Mouse (Mus musculus) neural tube, embryonic 11.5 days (tissue): ENCODE results near the gene Rasa3. TPM values are rescaled to one million over a fixed set of nuclear protein-coding genes. Genes with fewer than 3 reads are reported as not detected.

Experiments used
- ATAC-seq: fragments of 200-750 bp; cut with Nextera tagmentation; 2 replicates; pipeline ENCODE4 v1.8.0; 2017; ENCODE audit warnings: moderate number of reproducible peaks, mild to moderate bottlenecking, moderate TSS enrichment, moderate library complexity; ENCODE audit not compliant: insufficient read depth, low FRiP score, low TSS enrichment
- DNase-seq: peaks from one replicate; pipeline ENCODE4 v3.0.0-alpha.2; 2015; ENCODE audit warnings: low spot score
- H3K27ac ChIP-seq: fragments of 300-500 bp; sonication (generic); 2 replicates; pipeline ENCODE4 v1.5.1; 2014; ENCODE audit warnings: low read depth, mild to moderate bottlenecking, low read length
- H3K27me3 ChIP-seq: fragments of 300-500 bp; sonication (generic); 2 replicates; pipeline ENCODE4 v1.6.1; 2014; ENCODE audit warnings: mild to moderate bottlenecking, low read length, mixed read lengths; ENCODE audit not compliant: control insufficient read depth, insufficient read depth
- H3K36me3 ChIP-seq: fragments of 300-500 bp; sonication (generic); 2 replicates; pipeline ENCODE4 v1.6.1; 2014; ENCODE audit warnings: mild to moderate bottlenecking, low read length, moderate library complexity, mixed read lengths; ENCODE audit not compliant: control insufficient read depth, insufficient read depth
- H3K4me1 ChIP-seq: fragments of 300-500 bp; sonication (generic); 2 replicates; pipeline ENCODE4 v1.6.1; 2014; ENCODE audit warnings: low read length, mixed read lengths; ENCODE audit not compliant: control insufficient read depth, insufficient read depth
- H3K4me2 ChIP-seq: fragments of 300-500 bp; sonication (generic); 2 replicates; pipeline ENCODE4 v1.6.1; 2014; ENCODE audit warnings: low read depth, mild to moderate bottlenecking, moderate library complexity
- H3K4me3 ChIP-seq: fragments of 300-500 bp; sonication (generic); 2 replicates; pipeline ENCODE4 v1.5.1; 2014; ENCODE audit warnings: low read depth, low read length
- H3K9ac ChIP-seq: fragments of 300-500 bp; sonication (generic); 2 replicates; pipeline ENCODE4 v1.6.1; 2014; ENCODE audit warnings: mild to moderate bottlenecking, low read length
- H3K9me3 ChIP-seq: fragments of 300-500 bp; sonication (generic); 2 replicates; pipeline ENCODE4 v1.6.1; 2016; ENCODE audit warnings: low read length; ENCODE audit not compliant: control insufficient read depth
- WGBS: fragments of 180-500 bp; shearing (Covaris S2); extraction: QIAGEN DNeasy Blood & Tissue Kit; methylation state at CpG from one replicate; pipeline ENCODE4 v1.1.7; 2014; 5-methylcytosine and 5-hydroxymethylcytosine counted together
- polyA plus RNA-seq: library from polyadenylated mRNA; unstranded; fragments of >200 nt; fragmentation: Nextera tagmentation; extraction: Ambion mirVana; gene quantifications from 2 replicates; pipeline ENCODE4 v1.2.1, GENCODE M21; 2014

Gene Rasa3
- polyA plus RNA-seq, 1 experiment from 2014 or later, result 31.3 TPM

DNA sequence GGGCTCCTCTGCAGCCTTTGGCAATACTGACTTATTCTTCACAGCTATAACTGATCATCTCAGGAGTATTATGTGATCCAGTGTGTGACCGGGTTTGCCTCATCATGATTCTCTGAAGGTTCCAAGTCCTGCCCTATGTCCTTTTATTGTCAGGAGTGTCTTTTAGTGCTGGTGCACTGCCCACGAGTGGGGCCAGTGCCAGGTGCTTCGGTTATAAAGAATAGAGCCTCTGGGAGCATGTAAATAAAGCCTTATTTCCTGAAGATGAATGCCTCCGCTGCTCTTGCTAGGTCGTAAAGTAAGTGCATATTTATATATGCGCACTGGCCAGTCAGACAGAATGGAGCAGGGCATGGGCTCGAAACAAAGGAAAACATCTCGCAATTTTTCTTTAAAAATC is 144.3 kb downstream of the Rasa3 start:
- no peak overlapping the region for H3K9ac ChIP-seq
- no peaks in the 10 kb centered on the region for H3K9me3 ChIP-seq
- DNase-seq, result no peak
- H3K36me3 ChIP-seq, result no peaks in the 10 kb centered on the region
- no peaks in the 10 kb centered on the region for H3K27me3 ChIP-seq
- no peak overlapping the region for H3K4me2 ChIP-seq
- H3K4me3 ChIP-seq, result no peak overlapping the region
- H3K27ac ChIP-seq, result no peak overlapping the region
- no peak for ATAC-seq
- H3K4me1 ChIP-seq, result no peaks in the 10 kb centered on the region
- 83% methylated on average over 8 of the region's 8 CpGs for WGBS

DNA sequence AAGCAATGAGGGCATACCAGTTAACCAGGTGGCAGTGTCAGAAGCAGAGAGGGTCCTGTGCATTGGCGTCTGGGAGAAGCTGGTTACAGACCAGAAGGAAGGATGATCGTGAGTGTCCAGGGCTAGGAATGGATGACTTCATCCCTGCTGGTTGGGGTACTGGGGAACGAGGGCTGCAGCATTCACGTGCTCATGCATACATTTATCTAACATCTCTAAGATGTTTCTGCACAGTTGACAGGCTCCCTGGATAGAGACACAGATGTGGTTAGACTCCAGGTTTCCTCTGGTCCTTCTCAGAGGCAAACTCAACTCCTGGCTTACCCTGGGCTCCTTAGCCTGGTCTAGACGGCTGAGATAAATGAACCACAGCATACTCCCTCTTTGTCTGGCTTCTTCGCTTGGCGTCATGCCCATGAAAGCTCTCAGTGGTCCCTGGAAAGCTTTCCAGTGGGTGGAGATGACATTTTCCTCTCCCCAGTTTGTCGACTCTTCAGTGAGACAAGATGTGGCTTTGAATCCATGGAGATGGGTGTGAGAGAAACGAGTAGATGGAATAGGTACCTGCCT is 145.7 kb downstream of the Rasa3 start:
- Histone ChIP-seq H3K27ac (no peak overlapping the region), H3K4me2 (no peak overlapping the region), H3K9ac (no peak overlapping the region), H3K36me3 (no peaks in the 10 kb centered on the region), H3K4me1 (no peaks in the 10 kb centered on the region), H3K9me3 (no peaks in the 10 kb centered on the region), H3K27me3 (no peaks in the 10 kb centered on the region), H3K4me3 (no peak overlapping the region)
- ATAC-seq, result no peak
- DNase-seq, result no peak
- 80% methylated on average over 9 of the region's 9 CpGs for WGBS

DNA sequence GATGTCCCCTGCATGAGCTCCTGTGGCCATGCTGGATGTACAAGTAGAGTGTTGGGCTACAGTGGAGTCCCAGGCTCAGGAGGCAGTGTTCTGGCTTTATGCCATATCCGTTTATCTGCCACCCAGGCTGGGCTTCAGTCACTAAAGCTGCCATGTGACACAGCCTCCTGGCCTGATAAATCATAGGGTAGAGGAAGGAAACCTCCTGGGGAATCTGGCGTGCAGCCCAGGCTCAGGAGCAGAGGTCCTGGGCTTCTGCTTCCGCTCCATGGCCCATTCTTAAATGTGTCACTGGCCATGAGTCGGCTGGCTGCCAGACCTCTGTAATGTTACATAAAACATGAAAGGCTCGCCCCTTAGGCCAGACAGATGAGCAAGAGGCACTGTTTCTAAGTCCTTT is 146.5 kb downstream of the Rasa3 start:
- no peak overlapping the region for H3K4me2 ChIP-seq
- ATAC-seq, result no peak
- H3K4me3 ChIP-seq, result no peak overlapping the region
- no peaks in the 10 kb centered on the region for H3K36me3 ChIP-seq
- H3K9ac ChIP-seq, result no peak overlapping the region
- WGBS, result 58% methylated on average over 5 of the region's 5 CpGs
- H3K9me3 ChIP-seq, result no peaks in the 10 kb centered on the region
- no peak for DNase-seq
- no peaks in the 10 kb centered on the region for H3K4me1 ChIP-seq
- H3K27me3 ChIP-seq, result no peaks in the 10 kb centered on the region
- no peak overlapping the region for H3K27ac ChIP-seq

DNA sequence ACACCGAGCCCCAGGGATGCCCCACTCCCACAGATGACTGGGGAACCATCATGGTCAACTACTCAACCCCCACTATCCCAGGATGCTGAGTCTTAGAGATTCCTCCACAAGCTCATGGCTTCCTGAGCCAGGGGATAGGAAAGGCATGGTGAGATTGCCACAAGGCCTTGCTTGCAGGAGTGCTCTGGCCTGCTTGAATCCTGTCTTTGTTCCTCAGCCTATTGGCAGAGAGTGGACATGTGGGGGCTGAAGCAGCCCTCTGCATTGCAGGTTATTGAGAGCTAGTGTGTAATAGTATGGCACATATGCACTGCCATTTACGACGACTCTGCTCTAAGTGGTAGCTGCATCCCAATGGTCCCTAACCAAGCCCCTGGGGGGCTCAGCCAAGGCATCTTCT is 147.0 kb downstream of the Rasa3 start:
- no peak for ATAC-seq
- no peak overlapping the region for H3K4me3 ChIP-seq
- no peaks in the 10 kb centered on the region for H3K4me1 ChIP-seq
- H3K9me3 ChIP-seq, result no peaks in the 10 kb centered on the region
- no peak for DNase-seq
- no peaks in the 10 kb centered on the region for H3K36me3 ChIP-seq
- no peak overlapping the region for H3K27ac ChIP-seq
- no peaks in the 10 kb centered on the region for H3K27me3 ChIP-seq
- no peak overlapping the region for H3K4me2 ChIP-seq
- WGBS, result 90% methylated on average over 3 of the region's 3 CpGs
- H3K9ac ChIP-seq, result no peak overlapping the region

DNA sequence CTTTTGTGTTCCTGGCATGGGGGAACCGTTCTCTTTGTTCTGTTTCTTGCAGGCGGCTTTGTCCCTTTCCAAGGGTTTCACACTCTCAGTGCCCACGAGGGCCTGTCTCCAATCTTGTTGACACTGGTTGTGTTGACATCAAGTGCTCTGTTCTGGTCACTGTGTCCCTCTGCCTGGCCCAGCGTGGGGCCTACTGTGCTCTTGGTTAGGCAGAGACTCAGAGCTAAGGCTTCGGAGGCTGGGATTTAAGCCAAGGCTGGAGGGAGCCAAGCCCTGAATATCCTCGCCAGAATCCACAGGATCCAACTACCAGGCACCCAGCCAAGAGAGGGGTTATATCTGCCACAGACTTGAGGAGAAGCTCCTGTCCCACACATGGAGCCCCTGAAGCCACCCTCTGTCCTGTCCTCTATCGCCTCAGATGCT is 147.5 kb downstream of the Rasa3 start:
- Histone ChIP-seq H3K4me3 (no peak overlapping the region), H3K9ac (no peak overlapping the region), H3K4me1 (no peaks in the 10 kb centered on the region), H3K36me3 (no peaks in the 10 kb centered on the region), H3K27me3 (no peaks in the 10 kb centered on the region), H3K27ac (no peak overlapping the region), H3K9me3 (no peaks in the 10 kb centered on the region), H3K4me2 (no peak overlapping the region)
- DNase-seq (no peak), ATAC-seq (no peak)
- WGBS, result 80% methylated on average over 7 of the region's 7 CpGs

DNA sequence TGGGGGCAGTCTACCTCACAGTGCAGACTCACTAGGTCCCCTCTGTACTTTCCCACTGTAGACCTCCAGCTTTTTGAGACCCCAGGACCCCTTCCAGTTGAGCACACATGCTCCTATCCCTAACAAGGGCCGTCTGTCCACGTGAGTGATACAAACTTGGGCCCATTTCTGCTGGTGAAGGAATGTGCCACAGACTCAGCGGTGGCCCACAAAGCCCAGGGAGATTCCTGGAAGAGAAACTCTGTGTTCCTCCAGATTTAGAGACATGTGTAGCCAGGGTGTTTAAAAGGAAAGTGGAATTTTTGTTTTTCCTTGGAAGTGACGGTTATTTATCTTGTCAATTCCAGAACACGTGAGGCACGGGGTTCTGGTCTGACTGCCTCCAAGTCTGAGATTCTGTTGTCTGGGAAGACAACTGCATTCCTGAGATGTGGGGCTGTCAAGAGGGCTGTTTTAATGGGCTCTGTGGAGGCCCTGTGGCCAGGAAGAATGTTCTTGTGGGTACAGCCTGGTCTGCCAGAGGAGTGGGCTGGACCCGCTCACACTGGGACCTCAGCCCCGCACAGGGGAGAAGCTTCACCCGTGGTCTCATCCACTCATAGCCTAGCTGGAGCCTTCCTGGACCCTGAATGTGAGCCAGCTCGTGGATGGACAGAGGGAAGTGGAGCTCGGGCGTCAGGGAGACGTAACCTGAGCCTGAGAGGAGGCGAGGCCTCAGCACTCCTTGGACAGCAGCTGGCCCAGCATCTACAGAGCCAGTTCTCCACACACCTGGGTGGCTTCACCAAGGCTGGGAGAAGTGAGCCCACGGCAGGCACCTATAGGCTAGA is 148.2 kb downstream of the Rasa3 start:
- DNase-seq (no peak), ATAC-seq (no peak)
- Histone ChIP-seq H3K4me2 (no peak overlapping the region), H3K36me3 (no peaks in the 10 kb centered on the region), H3K4me1 (no peaks in the 10 kb centered on the region), H3K9me3 (no peaks in the 10 kb centered on the region), H3K27me3 (no peaks in the 10 kb centered on the region), H3K27ac (no peak overlapping the region), H3K9ac (no peak overlapping the region), H3K4me3 (no peak overlapping the region)
- WGBS, result 62% methylated on average over 15 of the region's 15 CpGs

DNA sequence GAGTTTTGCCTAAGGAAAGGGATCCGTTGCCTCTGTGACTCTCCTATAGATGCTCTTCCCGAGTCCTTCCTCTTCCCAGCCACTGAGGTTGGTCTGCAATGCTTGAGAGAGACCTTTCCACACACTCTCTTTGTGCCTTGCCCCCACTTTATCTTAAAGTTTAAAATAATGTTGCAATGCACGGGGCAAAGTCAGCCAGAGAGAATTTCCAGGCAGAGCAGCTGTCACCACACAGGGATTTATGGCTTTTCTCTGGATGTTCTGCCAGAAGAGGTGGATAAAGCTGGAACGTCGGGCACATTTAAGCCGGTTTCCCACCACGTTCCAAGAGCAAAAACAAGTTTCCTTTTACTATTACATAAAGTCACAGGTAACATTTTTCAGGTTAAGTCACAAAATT is 156.0 kb downstream of the Rasa3 start:
- Histone ChIP-seq H3K9me3 (no peaks in the 10 kb centered on the region), H3K36me3 (no peaks in the 10 kb centered on the region), H3K27ac (no peak overlapping the region), H3K4me2 (no peak overlapping the region), H3K27me3 (no peaks in the 10 kb centered on the region), H3K4me1 (no peaks in the 10 kb centered on the region), H3K9ac (no peak overlapping the region), H3K4me3 (no peak overlapping the region)
- no peak for DNase-seq
- ATAC-seq, result no peak
- WGBS, result 62% methylated on average over 7 of the region's 7 CpGs

DNA sequence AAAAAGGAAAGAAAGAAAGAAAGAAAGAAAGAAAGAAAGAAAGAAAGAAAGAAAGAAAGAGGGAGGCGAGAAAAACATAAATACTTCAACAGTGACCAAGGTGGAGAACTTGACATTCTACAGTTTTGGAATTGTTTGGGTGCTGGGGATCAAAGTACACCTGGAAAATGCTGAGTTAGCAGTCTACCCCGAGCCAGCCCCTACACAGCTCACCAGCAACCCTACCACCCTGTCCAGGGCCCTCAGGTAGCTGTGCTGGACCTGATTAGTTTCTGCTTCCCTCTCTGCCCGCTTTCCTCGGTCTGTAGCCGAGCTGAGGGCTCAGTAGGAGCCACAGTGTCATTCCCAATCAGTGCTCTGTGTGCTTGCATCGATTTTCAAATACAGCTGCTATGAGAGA is 157.1 kb downstream of the Rasa3 start:
- H3K4me1 ChIP-seq, result no peaks in the 10 kb centered on the region
- WGBS, result 81% methylated on average over 6 of the region's 6 CpGs
- H3K4me3 ChIP-seq, result no peak overlapping the region
- H3K27ac ChIP-seq, result no peak overlapping the region
- no peak overlapping the region for H3K4me2 ChIP-seq
- H3K27me3 ChIP-seq, result no peaks in the 10 kb centered on the region
- H3K9me3 ChIP-seq, result no peaks in the 10 kb centered on the region
- ATAC-seq, result no peak
- H3K9ac ChIP-seq, result no peak overlapping the region
- H3K36me3 ChIP-seq, result no peaks in the 10 kb centered on the region
- no peak for DNase-seq

DNA sequence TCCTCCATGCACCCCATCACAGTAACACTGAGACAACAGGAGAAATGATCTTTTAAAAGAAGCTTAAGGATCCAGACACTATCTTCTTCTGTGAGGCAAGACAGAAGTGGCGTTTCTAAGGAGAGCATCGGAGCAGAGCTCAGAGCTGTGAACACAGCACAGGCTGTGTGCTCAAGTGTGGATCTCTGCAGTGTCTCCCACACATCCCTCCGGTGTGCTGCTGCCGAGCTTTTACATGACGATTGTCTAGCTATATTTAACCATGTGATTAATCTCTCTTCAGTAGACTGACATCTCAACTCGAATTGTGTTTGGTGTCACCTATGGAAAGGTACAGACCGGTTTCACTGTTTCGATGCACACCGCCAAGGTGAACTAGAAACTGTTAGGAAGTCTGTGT is 157.9 kb downstream of the Rasa3 start:
- H3K36me3 ChIP-seq, result no peaks in the 10 kb centered on the region
- WGBS, result 85% methylated on average over 9 of the region's 9 CpGs
- H3K4me2 ChIP-seq, result no peak overlapping the region
- no peaks in the 10 kb centered on the region for H3K4me1 ChIP-seq
- H3K9ac ChIP-seq, result no peak overlapping the region
- H3K4me3 ChIP-seq, result no peak overlapping the region
- no peaks in the 10 kb centered on the region for H3K9me3 ChIP-seq
- DNase-seq (no peak), ATAC-seq (no peak)
- H3K27ac ChIP-seq, result no peak overlapping the region
- no peaks in the 10 kb centered on the region for H3K27me3 ChIP-seq
